Mouse (Mus musculus) forebrain, embryonic 11.5 days (tissue): Measurements from ENCODE around the gene Sult2a7. TPM values are rescaled to one million over a fixed set of nuclear protein-coding genes. Genes with fewer than 3 reads are reported as not detected.

Source experiments
- ATAC-seq: fragments of 200-750 bp; cut with Nextera tagmentation; replicated peaks from 2 replicates; pipeline ENCODE4 v1.8.0; 2017; ENCODE audit warnings: moderate TSS enrichment; ENCODE audit not compliant: low FRiP score
- DNase-seq: peaks from one replicate; pipeline ENCODE4 v3.0.0-alpha.2; 2017; ENCODE audit warnings: low spot score
- H3K27ac ChIP-seq: fragments of 300-500 bp; sonication (generic); 2 replicates; pipeline ENCODE4 v1.5.1; 2014; ENCODE audit warnings: low read depth, low read length
- H3K27me3 ChIP-seq: fragments of 300-500 bp; sonication (generic); 2 replicates; pipeline ENCODE4 v1.6.1; 2014; ENCODE audit warnings: mild to moderate bottlenecking, low read length, mixed read lengths; ENCODE audit not compliant: control insufficient read depth, insufficient read depth
- H3K36me3 ChIP-seq: fragments of 300-500 bp; sonication (generic); 2 replicates; pipeline ENCODE4 v1.6.1; 2014; ENCODE audit warnings: mild to moderate bottlenecking, low read length, moderate library complexity, mixed read lengths; ENCODE audit not compliant: control insufficient read depth, insufficient read depth
- H3K4me1 ChIP-seq: fragments of 300-500 bp; sonication (generic); replicated peaks from 2 replicates; pipeline ENCODE4 v1.6.1; 2014; ENCODE audit warnings: low read length, mixed read lengths; ENCODE audit not compliant: control insufficient read depth, insufficient read depth
- H3K4me2 ChIP-seq: fragments of 300-500 bp; sonication (generic); 2 replicates; pipeline ENCODE4 v1.6.1; 2014; ENCODE audit warnings: low read depth, mild to moderate bottlenecking, low read length, moderate library complexity, mixed read lengths; ENCODE audit not compliant: severe bottlenecking
- H3K4me3 ChIP-seq: fragments of 300-500 bp; sonication (generic); 2 replicates; pipeline ENCODE4 v1.5.1; 2014; ENCODE audit warnings: low read depth, low read length
- H3K9ac ChIP-seq: fragments of 300-500 bp; sonication (generic); 2 replicates; pipeline ENCODE4 v1.6.1; 2014; ENCODE audit warnings: low read length
- H3K9me3 ChIP-seq: fragments of 300-500 bp; sonication (generic); 2 replicates; pipeline ENCODE4 v1.6.1; 2016; ENCODE audit warnings: low read length, mixed read lengths; ENCODE audit not compliant: control insufficient read depth
- WGBS: fragments of 180-500 bp; shearing (Covaris S2); extraction: QIAGEN DNeasy Blood & Tissue Kit; methylation state at CpG from one replicate; pipeline ENCODE4 v1.1.7; 2014; 5-methylcytosine and 5-hydroxymethylcytosine counted together
- polyA plus RNA-seq: library from polyadenylated mRNA; unstranded; fragments of >200 nt; fragmentation: Nextera tagmentation; extraction: Ambion mirVana; gene quantifications from 2 replicates; pipeline ENCODE4 v1.2.1, GENCODE M21; 2014

Sult2a7 gene
- not detected in 2 replicates for polyA plus RNA-seq

GRCm38 (mm10) chr7:14494130-14494529 lies at the start of gene Sult2a7:
Gene Sult2a7 (minus strand): TSS chr7:14494230.
- Histone ChIP-seq H3K36me3 (no peaks in the 10 kb centered on the region), H3K4me2 (no peak within 1 kb of the TSS), H3K9ac (no peak within 1 kb of the TSS), H3K9me3 (peaks cover 4% of the 10 kb centered on the region; the same call in 1 of the 2 replicates), H3K27ac (no peak within 1 kb of the TSS), H3K4me1 (no peaks in the 10 kb centered on the region), H3K4me3 (no peak within 1 kb of the TSS), H3K27me3 (no peaks in the 10 kb centered on the region)
- whole genome bisulfite sequencing, result 91% methylated on average over 4 of the region's 4 CpGs
- ATAC-seq (no peak), DNase-seq (no peak)

DNA sequence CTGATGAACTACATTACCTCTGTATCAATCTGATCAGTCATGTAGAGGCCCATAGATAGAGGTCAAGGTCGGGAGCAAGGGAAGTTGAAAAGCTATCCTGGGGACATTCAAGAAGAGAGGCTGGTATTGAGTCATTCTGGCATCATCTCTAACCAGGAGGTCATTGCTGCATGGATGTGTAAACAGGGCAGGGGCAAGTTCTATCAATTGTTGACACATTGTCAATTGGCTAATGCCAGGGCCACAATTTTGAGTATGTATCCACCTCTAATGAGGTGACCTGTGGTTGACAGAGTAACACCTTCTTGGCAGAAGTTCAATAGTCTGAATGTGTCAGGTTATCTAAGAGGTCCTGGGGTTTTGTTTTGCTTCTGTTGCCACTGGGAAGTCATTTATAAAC lies 31.2 kb upstream of the Sult2a7 start:
- DNase-seq (no peak), ATAC-seq (no peak)
- no peak overlapping the region for H3K9ac ChIP-seq
- 55% methylated on average over 1 of the region's 1 CpGs for WGBS
- H3K4me3 ChIP-seq, result no peak overlapping the region
- H3K27ac ChIP-seq, result no peak overlapping the region
- no peaks in the 10 kb centered on the region for H3K4me1 ChIP-seq
- H3K36me3 ChIP-seq, result no peaks in the 10 kb centered on the region
- no peaks in the 10 kb centered on the region for H3K27me3 ChIP-seq
- no peak overlapping the region for H3K4me2 ChIP-seq
- peaks cover 13% of the 10 kb centered on the region; the same call in 1 of the 2 replicates for H3K9me3 ChIP-seq

DNA sequence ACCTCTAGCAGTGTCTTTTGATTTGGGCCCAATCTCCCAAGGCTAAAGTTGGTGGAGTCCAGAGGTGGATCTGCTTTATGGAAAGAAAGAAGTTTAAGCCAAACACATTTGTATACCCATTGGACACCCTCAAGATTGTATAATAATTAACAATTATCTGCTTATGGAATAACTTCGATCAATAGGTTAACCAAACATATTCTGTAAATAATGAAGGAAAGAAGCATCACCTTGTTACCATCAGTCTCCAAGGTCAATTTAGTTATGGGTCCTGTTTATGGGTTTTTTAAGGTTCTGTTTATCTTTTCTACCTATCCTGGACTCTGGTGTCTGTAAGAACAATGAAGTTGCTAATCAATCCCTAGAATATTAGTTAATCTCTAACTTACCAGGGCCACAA lies 28.6 kb upstream of the Sult2a7 start:
- no peak overlapping the region for H3K4me2 ChIP-seq
- H3K36me3 ChIP-seq, result no peaks in the 10 kb centered on the region
- no peaks in the 10 kb centered on the region for H3K27me3 ChIP-seq
- no peak overlapping the region for H3K9ac ChIP-seq
- peaks cover 14% of the 10 kb centered on the region; the same call in 1 of the 2 replicates for H3K9me3 ChIP-seq
- WGBS, result 88% methylated on average over 1 of the region's 1 CpGs
- no peaks in the 10 kb centered on the region for H3K4me1 ChIP-seq
- ATAC-seq (no peak), DNase-seq (no peak)
- no peak overlapping the region for H3K4me3 ChIP-seq
- no peak overlapping the region for H3K27ac ChIP-seq

DNA sequence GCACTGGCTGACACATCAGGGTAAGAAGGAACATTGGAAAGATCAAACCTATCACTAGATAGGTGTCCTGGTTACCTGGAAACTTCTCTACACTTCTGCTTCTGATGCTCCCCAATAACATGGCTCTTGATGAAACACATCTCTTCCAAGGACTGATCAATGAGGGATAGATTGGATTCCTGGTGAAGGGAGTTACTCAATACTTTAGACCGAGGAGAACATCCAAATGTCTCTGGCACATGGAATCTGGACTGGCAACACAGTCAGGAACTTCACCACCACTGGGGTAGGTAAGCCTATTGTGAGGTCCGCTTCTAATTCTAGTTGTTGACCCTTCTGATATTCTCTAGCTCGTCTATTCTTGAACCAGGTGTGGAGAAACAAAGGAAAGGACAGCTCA lies 24.3 kb upstream of the Sult2a7 start:
- Histone ChIP-seq H3K36me3 (no peaks in the 10 kb centered on the region), H3K4me3 (no peak overlapping the region), H3K27me3 (no peaks in the 10 kb centered on the region), H3K9me3 (peaks cover 11% of the 10 kb centered on the region; the same call in 1 of the 2 replicates), H3K4me2 (no peak overlapping the region), H3K9ac (no peak overlapping the region), H3K4me1 (no peaks in the 10 kb centered on the region), H3K27ac (no peak overlapping the region)
- 74% methylated on average over 3 of the region's 3 CpGs for WGBS
- no peak for DNase-seq
- ATAC-seq, result no peak

DNA sequence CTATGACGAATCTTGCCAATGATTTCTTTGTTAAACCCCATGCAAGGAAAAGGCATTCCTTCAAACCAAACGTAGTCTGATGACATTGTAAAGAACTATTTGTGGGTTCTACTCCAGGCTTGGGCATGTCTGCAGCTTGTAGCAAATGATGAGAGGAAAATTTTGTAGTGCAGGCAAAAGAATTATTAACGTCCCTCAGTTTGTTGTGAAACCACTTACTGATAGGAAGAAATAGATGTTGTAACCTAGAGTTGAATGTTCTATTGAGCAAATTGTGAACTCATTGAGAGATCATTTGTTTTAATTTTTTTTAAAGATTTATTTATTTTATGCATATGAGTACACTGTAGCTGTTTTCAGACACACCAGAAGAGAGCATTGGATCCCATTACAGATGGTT lies 1.1 kb downstream of the Sult2a7 start:
- no peak for DNase-seq
- no peak for ATAC-seq
- H3K4me1 ChIP-seq, result no peaks in the 10 kb centered on the region
- H3K9ac ChIP-seq, result no peak overlapping the region
- H3K27ac ChIP-seq, result no peak overlapping the region
- no peak overlapping the region for H3K4me2 ChIP-seq
- H3K9me3 ChIP-seq, result peaks cover 4% of the 10 kb centered on the region; the same call in 1 of the 2 replicates
- no peaks in the 10 kb centered on the region for H3K36me3 ChIP-seq
- H3K4me3 ChIP-seq, result no peak overlapping the region
- H3K27me3 ChIP-seq, result no peaks in the 10 kb centered on the region
- WGBS, result 72% methylated on average over 3 of the region's 3 CpGs

DNA sequence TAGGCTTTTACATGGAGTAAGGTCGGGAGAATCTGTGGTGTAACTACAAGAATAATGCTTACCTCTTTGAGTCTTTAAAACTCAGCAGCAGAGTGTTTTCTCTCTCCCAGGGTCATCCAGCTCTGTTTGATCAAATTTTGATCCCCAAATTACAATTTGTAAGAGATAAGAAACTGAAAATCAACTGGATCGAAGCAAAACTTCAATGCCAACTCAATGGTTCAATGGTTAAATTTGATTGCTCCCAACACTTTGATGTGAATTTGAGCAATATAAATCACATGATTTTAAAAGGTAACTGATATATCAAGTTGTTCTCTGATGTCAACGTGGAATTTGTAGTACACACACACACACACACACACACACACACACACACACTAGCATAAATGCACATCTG lies 47.5 kb downstream of the Sult2a7 start, which contains the start of gene Sult2a8:
Gene Sult2a8, minus strand, starts transcription at position 236 of the 400 bp plus-strand sequence.
- no peak within 1 kb of the TSS for H3K4me2 ChIP-seq
- no peak within 1 kb of the TSS for H3K4me3 ChIP-seq
- DNase-seq (no peak), ATAC-seq (no peak)
- H3K27ac ChIP-seq, result no peak within 1 kb of the TSS
- H3K36me3 ChIP-seq, result no peaks in the 10 kb centered on the region
- H3K4me1 ChIP-seq, result no peaks in the 10 kb centered on the region
- no peaks in the 10 kb centered on the region for H3K9me3 ChIP-seq
- H3K9ac ChIP-seq, result no peak within 1 kb of the TSS
- H3K27me3 ChIP-seq, result no peaks in the 10 kb centered on the region
- 69% methylated on average over 3 of the region's 3 CpGs for WGBS

DNA sequence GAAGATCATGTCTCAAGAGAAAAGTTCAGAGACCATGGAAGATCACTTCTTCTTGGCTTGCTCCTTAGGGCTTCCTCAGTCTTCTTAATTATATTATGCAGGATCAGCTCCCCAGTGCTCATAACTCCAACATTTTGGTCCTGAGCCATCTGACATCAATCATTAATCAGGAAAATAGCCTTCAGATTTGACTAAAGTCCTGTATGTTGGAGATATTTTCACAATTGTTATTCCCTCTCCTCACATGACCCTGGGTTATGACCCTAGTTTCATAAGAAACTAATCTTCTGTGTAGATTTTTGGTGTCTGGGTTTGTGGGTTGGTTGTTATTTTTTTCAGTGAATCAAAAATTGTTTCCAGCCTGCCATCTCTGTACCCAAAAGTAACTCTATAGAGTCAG lies 54.4 kb downstream of the Sult2a7 start:
- H3K9me3 ChIP-seq, result peaks cover 2% of the 10 kb centered on the region; the same call in 1 of the 2 replicates
- no peak for ATAC-seq
- no peak for DNase-seq

GRCm38 (mm10) chr7:14438484-14438883 lies 55.5 kb downstream of the Sult2a7 start:
- Histone ChIP-seq H3K9me3 (peaks cover 2% of the 10 kb centered on the region; the same call in 1 of the 2 replicates), H3K4me3 (no peak overlapping the region), H3K36me3 (no peaks in the 10 kb centered on the region), H3K27ac (no peak overlapping the region), H3K4me2 (no peak overlapping the region), H3K27me3 (no peaks in the 10 kb centered on the region), H3K9ac (no peak overlapping the region), H3K4me1 (no peaks in the 10 kb centered on the region)
- no peak for DNase-seq
- WGBS, result 89% methylated on average over 1 of the region's 1 CpGs
- no peak for ATAC-seq

More for the DNA sequence above, 54.4 kb downstream of the Sult2a7 start:
- no peak overlapping the region for H3K4me3 ChIP-seq
- no peak overlapping the region for H3K27ac ChIP-seq
- no peaks in the 10 kb centered on the region for H3K4me1 ChIP-seq
- no peaks in the 10 kb centered on the region for H3K36me3 ChIP-seq
- no peak overlapping the region for H3K4me2 ChIP-seq
- H3K27me3 ChIP-seq, result no peaks in the 10 kb centered on the region
- no peak overlapping the region for H3K9ac ChIP-seq

- Histone ChIP-seq H3K36me3 (no peaks in the 10 kb centered on the region), H3K27ac (no peak overlapping the region), H3K4me1 (no peaks in the 10 kb centered on the region), H3K4me2 (no peak overlapping the region), H3K9me3 (peaks cover 2% of the 10 kb centered on the region; the same call in 1 of the 2 replicates), H3K4me3 (no peak overlapping the region), H3K9ac (no peak overlapping the region), H3K27me3 (no peaks in the 10 kb centered on the region)
- no peak for ATAC-seq
- no peak for DNase-seq
- WGBS, result 83% methylated on average over 2 of the region's 2 CpGs
These were observed 56.0 kb downstream of the Sult2a7 start for GRCm38 (mm10) chr7:14438029-14438428.
